Mouse (Mus musculus): ENCODE measurements at regions not wholly inside any gene's neighbourhood (a gene's known extent, or its start where the extent isn't known, plus 50 kb on each side); places are given as distances from the start of the nearest gene placed in this dataset.

DNA sequence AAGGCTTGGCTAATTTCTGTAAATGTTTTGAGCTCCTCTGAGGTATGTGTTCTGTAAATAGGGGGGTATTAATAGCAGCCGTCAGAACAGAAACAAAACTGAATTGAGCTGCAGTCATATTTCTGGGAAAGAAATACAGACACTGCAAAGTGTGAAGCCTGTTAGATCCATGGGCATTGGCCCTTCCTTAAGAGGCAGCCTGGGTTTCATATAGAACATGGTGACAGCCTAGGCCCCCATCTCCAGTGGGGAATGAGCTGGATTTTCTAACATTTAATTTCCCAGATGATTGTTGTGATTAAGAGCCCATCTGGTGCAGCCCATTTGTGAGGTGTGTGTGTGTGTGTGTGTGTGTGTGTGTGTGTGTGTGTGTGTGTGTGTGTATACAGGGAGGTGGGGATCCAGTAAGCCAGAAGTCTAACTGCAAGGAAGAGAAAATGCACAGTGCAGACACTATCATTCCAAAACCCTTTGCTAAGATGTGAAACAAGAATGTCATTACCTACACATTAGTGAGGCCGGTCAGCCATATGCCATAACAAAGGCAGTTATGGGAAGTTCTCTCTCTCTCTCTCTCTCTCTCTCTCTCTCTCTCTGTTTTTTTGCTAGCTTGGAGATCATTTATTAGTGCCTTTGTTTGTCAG is 355.7 kb upstream of the Ubash3b start:
- no peak overlapping the region for H3K4me2 ChIP-seq (replicated peaks)
- H3K27me3 ChIP-seq: no peaks in the 10 kb centered on the region
- WGBS: 42% methylated on average over 2 of the region's 2 CpGs
- no peak for ATAC-seq (ENCODE audit: insufficient number of reproducible peaks, low FRiP score, low TSS enrichment, low read depth)
- no peaks in the 10 kb centered on the region for H3K36me3 ChIP-seq
- peak overlapping the region; percentile 28; the same call in 1 of the 2 replicates for H3K27ac ChIP-seq (replicated peaks)
- no peak overlapping the region for H3K4me3 ChIP-seq (replicated peaks)
- H3K9ac ChIP-seq: no peak overlapping the region
- H3K4me1 ChIP-seq: peaks cover 16% of the 10 kb centered on the region; the same call in 1 of the 2 replicates
- H3K9me3 ChIP-seq (replicated peaks): no peaks in the 10 kb centered on the region

DNA sequence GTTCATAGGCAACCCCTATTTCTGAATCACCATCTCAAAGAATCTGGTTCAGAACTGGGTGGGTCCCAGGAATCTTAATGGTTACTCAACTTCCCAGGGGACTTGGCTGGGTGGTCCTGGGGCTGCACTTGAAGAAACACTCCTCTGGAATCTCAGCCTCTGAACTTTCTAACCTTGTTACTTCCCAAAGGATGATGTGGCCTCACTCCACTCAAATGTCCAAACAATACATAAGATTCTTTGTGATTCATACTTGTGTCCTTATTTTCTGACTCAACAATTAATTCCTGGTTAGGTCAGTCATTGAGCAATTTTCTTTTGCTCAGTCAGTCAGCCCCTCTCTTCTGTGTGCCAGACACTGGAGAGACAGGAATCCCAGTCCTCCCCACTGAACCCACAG is 353.7 kb upstream of the Ubash3b start:
- H3K27me3 ChIP-seq: no peaks in the 10 kb centered on the region
- H3K36me3 ChIP-seq: no peaks in the 10 kb centered on the region
- ATAC-seq (ENCODE audit: insufficient number of reproducible peaks, low FRiP score, low TSS enrichment, low read depth): no peak
- no peaks in the 10 kb centered on the region for H3K9me3 ChIP-seq (replicated peaks)
- peaks cover 11% of the 10 kb centered on the region; the same call in 1 of the 2 replicates for H3K4me1 ChIP-seq
- no peak overlapping the region for H3K9ac ChIP-seq
- H3K4me2 ChIP-seq (replicated peaks): no peak overlapping the region
- no peak overlapping the region for H3K4me3 ChIP-seq (replicated peaks)
- no peak overlapping the region for H3K27ac ChIP-seq (replicated peaks)

DNA sequence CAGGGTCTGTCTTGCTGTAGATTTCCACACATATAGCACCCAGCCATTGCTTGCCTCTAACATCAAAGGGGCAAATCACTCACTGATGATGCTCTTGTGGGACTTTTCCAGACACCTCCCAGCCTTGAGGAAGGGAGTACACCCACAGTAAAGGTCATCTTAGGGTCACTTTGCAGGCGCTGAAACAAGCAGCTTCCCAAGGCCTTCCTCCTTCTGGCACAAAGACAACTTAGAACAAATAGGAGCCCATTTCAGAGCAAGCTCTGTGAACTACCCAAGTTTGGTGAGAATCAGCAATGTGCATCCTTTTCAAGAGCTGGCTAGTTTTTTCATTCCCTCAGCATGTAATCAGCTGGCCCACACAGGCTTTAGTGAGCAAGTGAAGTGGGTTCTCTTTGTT is 352.2 kb upstream of the Ubash3b start:
- Histone ChIP-seq H3K9ac (no peak overlapping the region), H3K36me3 (peaks cover 4% of the 10 kb centered on the region; the same call in 1 of the 2 replicates), H3K4me2 (replicated peaks) (no peak overlapping the region), H3K27me3 (no peaks in the 10 kb centered on the region), H3K27ac (replicated peaks) (no peak overlapping the region), H3K9me3 (replicated peaks) (no peaks in the 10 kb centered on the region), H3K4me3 (replicated peaks) (no peak overlapping the region), H3K4me1 (peaks cover 11% of the 10 kb centered on the region; the same call in 1 of the 2 replicates)
- ATAC-seq (ENCODE audit: insufficient number of reproducible peaks, low FRiP score, low TSS enrichment, low read depth): no peak
- 45% methylated on average over 1 of the region's 1 CpGs for WGBS

DNA sequence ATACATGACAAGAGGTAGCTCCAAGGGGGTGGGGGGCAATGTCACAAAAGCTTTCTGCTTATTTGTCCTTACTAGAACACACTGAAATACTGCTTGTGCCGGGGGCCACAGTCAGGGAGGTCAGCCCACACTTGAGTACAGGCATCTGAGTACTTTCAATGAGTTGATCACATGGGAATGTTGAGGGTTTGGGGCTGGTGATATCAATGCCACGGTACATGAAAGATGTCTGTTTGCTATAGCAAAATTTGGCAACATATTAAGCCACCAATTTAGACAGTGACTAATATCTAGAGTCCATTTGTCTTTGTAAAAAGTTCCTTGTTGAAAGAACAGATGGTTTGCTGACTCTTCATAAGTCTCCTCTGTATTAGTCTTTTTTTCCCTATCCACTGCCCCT is 348.1 kb upstream of the Ubash3b start:
- Histone ChIP-seq H3K27ac (replicated peaks) (no peak overlapping the region), H3K9me3 (replicated peaks) (no peaks in the 10 kb centered on the region), H3K4me3 (replicated peaks) (no peak overlapping the region), H3K4me1 (no peaks in the 10 kb centered on the region), H3K36me3 (peaks cover 4% of the 10 kb centered on the region; the same call in 1 of the 2 replicates), H3K4me2 (replicated peaks) (no peak overlapping the region), H3K27me3 (no peaks in the 10 kb centered on the region), H3K9ac (no peak overlapping the region)
- 79% methylated on average over 2 of the region's 2 CpGs for WGBS
- no peak for ATAC-seq (ENCODE audit: insufficient number of reproducible peaks, low FRiP score, low TSS enrichment, low read depth)

DNA sequence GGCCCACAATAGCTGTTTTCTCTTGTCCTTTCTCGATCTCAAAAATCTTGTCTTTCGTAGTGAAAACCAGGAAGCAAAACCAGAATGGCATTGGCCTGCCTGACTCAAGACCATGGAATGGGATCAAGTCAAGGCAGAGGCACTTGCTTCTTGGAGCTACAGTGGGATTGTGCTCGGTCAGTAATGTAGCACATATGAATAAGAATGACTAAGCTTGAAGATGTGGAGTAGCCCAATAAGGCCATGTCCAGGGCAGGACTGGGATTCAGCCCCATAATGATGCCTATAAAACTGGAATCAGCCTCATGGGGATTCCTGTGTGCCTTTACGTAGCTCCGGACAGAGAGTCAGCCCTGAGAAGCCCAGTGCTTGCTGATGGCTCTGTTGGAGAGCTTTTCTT is 347.2 kb upstream of the Ubash3b start:
- H3K9ac ChIP-seq: no peak overlapping the region
- no peaks in the 10 kb centered on the region for H3K9me3 ChIP-seq (replicated peaks)

DNA sequence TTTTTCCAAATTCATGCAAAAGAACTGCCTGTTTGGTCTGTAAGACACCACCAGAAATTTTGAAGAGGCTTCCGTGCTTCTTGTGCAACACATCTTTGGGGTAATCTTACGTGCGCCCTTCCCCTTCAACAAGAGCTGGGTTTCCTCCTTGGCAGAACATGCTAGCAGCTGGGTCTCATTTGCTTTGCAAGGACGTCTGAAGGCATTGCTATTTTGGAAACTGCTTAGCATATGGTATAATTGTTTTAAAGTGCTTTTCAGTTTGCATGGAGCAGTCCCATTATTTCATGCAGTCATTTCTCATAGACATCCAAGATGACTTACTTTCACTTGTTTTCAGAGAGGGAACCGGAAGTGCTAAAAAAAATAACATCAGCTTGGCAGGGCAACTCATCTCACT is 336.8 kb upstream of the Ubash3b start:
- Histone ChIP-seq H3K36me3 (0 out of 2 replicates have a peak, but pooled peaks cover 7% of the 10 kb centered on the region), H3K27me3 (no peaks in the 10 kb centered on the region), H3K9ac (no peak overlapping the region), H3K4me1 (peaks cover 17% of the 10 kb centered on the region; the same call in 1 of the 2 replicates), H3K27ac (replicated peaks) (peak overlapping the region; percentile 68), H3K4me3 (replicated peaks) (no peak overlapping the region), H3K4me2 (replicated peaks) (no peak overlapping the region), H3K9me3 (replicated peaks) (no peaks in the 10 kb centered on the region)
- WGBS: 34% methylated on average over 5 of the region's 5 CpGs
- no peak for ATAC-seq (ENCODE audit: insufficient number of reproducible peaks, low FRiP score, low TSS enrichment, low read depth)

More for the DNA sequence above, 347.2 kb upstream of the Ubash3b start:
- Histone ChIP-seq H3K4me1 (no peaks in the 10 kb centered on the region), H3K27ac (replicated peaks) (no peak overlapping the region), H3K27me3 (no peaks in the 10 kb centered on the region), H3K4me2 (replicated peaks) (no peak overlapping the region), H3K4me3 (replicated peaks) (no peak overlapping the region), H3K36me3 (peaks cover 4% of the 10 kb centered on the region; the same call in 1 of the 2 replicates)
- no peak for ATAC-seq (ENCODE audit: insufficient number of reproducible peaks, low FRiP score, low TSS enrichment, low read depth)
- 92% methylated on average over 5 of the region's 5 CpGs for WGBS

DNA sequence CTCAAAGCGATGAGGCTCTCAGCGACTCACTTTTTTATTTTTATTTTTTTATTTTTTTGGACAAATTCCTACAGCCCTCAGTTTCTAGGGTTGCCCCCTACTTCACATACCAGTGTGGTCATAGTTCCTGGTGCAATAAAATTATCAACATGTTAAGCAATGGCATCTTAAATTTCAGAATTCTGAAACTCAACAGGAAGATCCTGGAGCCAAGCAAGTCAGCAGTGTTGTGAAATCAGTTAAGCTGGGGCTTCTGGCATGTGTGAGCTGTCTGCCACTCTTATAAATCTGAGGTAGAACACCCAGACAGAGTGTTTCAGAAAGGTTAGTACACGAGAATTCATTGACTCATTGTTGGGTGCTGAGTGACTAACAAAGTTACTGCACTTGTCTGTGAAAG is 328.6 kb upstream of the Ubash3b start:
- WGBS: 88% methylated on average over 3 of the region's 3 CpGs

DNA sequence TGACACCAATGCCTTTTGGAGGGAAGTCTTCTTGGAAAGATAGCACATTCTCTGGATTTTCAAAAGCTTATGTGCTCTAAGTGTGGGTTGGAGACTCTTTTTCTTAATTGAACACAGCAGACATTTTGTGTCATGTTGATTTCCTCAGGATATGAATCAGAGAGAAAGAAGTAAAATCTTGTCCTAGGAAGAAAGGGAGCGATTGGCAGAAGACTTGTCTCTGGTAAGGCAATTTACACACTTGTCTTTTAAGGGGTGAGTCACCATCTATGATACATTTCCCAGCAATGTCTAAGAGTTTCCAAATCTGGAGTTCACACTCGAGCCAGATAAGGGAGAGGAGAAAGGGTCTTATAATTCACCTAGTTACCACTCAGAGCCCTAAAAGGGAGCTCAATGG is 326.5 kb upstream of the Ubash3b start:
- no peaks in the 10 kb centered on the region for H3K27me3 ChIP-seq
- no peaks in the 10 kb centered on the region for H3K4me1 ChIP-seq
- H3K27ac ChIP-seq (replicated peaks): no peak overlapping the region
- peaks cover 27% of the 10 kb centered on the region for H3K36me3 ChIP-seq
- no peak overlapping the region for H3K4me2 ChIP-seq (replicated peaks)
- no peak overlapping the region for H3K9ac ChIP-seq
- ATAC-seq (ENCODE audit: insufficient number of reproducible peaks, low FRiP score, low TSS enrichment, low read depth): no peak
- no peak overlapping the region for H3K4me3 ChIP-seq (replicated peaks)
- WGBS: 65% methylated on average over 2 of the region's 2 CpGs
- no peaks in the 10 kb centered on the region for H3K9me3 ChIP-seq (replicated peaks)

More for the DNA sequence above, 328.6 kb upstream of the Ubash3b start:
- no peak for ATAC-seq (ENCODE audit: insufficient number of reproducible peaks, low FRiP score, low TSS enrichment, low read depth)
- no peak overlapping the region for H3K4me2 ChIP-seq (replicated peaks)
- H3K27me3 ChIP-seq: no peaks in the 10 kb centered on the region
- H3K4me1 ChIP-seq: no peaks in the 10 kb centered on the region
- peaks cover 25% of the 10 kb centered on the region for H3K36me3 ChIP-seq
- H3K9ac ChIP-seq: no peak overlapping the region
- no peaks in the 10 kb centered on the region for H3K9me3 ChIP-seq (replicated peaks)
- H3K4me3 ChIP-seq (replicated peaks): no peak overlapping the region
- H3K27ac ChIP-seq (replicated peaks): no peak overlapping the region

DNA sequence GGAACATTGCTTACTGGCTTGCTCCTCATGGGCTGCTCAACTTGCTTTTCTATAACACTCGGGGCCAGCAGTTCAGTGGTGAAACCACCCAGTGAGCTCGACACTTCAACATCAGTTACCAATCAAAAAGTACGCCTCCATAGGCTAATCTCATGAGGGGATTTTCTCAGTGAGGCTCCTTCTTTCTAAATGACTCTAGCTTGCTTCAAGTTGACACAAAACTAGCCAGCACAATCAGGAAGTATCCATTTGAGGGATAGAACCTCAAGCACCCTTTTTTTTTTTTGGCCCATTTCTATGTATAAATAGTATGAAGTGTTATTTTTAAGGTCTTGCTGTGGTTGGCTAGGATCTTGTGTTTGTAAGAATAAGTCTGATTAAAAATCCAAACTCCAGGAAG is 321.7 kb upstream of the Ubash3b start:
- Histone ChIP-seq H3K27me3 (no peaks in the 10 kb centered on the region), H3K27ac (replicated peaks) (no peak overlapping the region), H3K9ac (no peak overlapping the region), H3K4me2 (replicated peaks) (no peak overlapping the region), H3K9me3 (replicated peaks) (no peaks in the 10 kb centered on the region), H3K4me3 (replicated peaks) (no peak overlapping the region), H3K36me3 (peaks cover 16% of the 10 kb centered on the region; the same call in 1 of the 2 replicates), H3K4me1 (no peaks in the 10 kb centered on the region)
- WGBS: 90% methylated on average over 3 of the region's 3 CpGs
- ATAC-seq (ENCODE audit: insufficient number of reproducible peaks, low FRiP score, low TSS enrichment, low read depth): no peak

DNA sequence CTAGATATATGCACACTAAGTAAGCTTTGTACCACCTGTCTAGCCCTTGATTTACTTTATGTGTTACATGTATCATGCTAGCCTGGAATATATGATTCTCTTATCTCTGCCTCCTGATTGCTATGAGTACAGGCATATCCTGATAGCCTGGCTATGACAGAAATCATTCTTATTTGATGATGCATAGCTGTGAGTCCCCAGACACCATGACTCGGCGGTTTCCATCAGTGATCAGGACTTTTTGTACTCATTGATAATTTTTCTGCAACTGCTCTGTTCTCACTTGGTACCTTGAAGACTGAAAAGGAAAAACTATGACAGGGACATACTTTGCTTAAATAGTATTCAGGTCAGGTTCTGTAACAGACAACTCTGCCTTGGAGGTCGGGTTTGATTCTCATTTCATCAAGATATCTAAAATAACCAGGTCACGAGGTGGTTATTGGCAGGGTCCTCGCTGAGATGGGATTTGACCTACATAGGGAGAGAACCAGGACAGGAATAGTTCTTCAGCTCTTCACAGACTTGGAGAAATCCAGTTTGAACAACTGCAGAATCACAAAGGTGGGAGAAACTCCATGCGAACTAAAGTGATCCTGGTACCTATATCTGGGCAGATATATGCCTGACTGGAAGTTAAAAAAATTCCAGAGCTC is 320.2 kb upstream of the Ubash3b start:
- H3K27ac ChIP-seq (replicated peaks): no peak overlapping the region
- no peak overlapping the region for H3K9ac ChIP-seq
- peaks cover 11% of the 10 kb centered on the region; the same call in 1 of the 2 replicates for H3K36me3 ChIP-seq
- H3K4me1 ChIP-seq: no peaks in the 10 kb centered on the region
- no peak for ATAC-seq (ENCODE audit: insufficient number of reproducible peaks, low FRiP score, low TSS enrichment, low read depth)
- H3K9me3 ChIP-seq (replicated peaks): no peaks in the 10 kb centered on the region
- WGBS: 93% methylated on average over 6 of the region's 6 CpGs
- H3K4me2 ChIP-seq (replicated peaks): no peak overlapping the region
- no peak overlapping the region for H3K4me3 ChIP-seq (replicated peaks)
- no peaks in the 10 kb centered on the region for H3K27me3 ChIP-seq

DNA sequence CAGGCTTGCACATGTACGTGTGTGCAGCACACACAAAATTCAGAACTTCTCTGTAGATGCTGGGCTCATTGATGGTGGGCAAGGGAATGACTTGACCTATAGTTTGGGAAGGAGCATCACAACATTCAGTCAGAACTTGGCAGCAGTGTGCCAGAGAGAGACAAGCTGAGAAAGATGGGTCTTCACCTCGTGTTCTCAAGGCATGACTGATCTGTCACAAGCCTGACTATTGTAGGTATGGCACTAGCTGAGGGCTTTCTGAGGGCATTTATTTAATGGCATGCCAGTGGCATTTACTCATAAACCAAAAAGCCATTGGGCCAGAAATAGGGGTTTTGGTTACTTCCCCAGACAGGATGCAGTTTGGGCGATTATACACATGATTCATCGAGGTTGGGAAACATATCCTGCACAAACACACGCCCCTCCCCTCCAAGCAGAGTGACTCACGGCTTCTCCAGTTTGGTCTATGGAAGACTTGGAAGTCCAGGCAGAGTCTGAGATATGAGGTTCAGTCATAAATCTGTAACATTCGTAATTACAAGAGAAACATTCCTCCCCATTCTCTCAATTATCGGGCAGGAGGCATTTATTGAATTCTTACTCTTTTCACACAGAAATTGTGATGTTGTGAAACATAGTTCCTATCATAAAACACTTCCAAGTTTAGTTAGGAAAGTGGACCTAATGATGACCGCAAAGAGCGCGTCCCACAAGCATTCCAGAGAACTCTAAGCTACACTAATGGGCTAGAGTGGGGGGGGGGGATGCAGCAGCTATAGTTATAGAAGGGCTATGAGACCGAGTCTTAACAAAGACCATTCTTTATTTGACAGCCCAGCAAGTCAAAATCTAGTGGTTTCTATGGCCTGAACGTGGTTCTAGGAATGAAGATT is 318.6 kb upstream of the Ubash3b start:
- H3K9ac ChIP-seq: no peak overlapping the region
- H3K36me3 ChIP-seq: peaks cover 11% of the 10 kb centered on the region; the same call in 1 of the 2 replicates
- no peaks in the 10 kb centered on the region for H3K27me3 ChIP-seq
- H3K4me3 ChIP-seq (replicated peaks): no peak overlapping the region
- H3K4me2 ChIP-seq (replicated peaks): no peak overlapping the region
- no peak overlapping the region for H3K27ac ChIP-seq (replicated peaks)
- WGBS: 77% methylated on average over 13 of the region's 13 CpGs
- ATAC-seq (ENCODE audit: insufficient number of reproducible peaks, low FRiP score, low TSS enrichment, low read depth): no peak
- no peaks in the 10 kb centered on the region for H3K9me3 ChIP-seq (replicated peaks)
- no peaks in the 10 kb centered on the region; the same call in 1 of the 2 replicates for H3K4me1 ChIP-seq
